Mouse (Mus musculus): ENCODE measurements around the gene Rufy3.

DNA sequence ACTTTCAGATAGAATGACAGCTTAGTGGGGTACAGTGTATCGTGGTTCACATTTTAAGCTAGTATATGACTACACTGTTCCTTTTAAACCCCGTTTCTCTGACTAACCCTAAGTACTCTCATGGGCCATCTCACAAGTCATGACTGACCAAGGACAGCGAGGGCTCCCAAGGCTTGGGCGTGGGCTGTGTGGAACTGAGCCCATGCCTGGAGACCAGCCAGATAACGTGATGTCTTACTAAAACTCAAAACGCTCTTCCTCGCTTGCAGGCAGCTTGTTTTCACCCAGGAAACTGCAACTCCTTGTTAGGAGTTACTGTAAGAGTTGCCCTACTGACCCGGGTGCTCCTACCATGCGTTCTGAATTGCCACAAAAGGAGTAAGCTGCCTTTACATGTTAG, 78.7 kb downstream of the Rufy3 start:
- TF ChIP-seq POLR2A (IDR thresholded peaks at IDR 0.05; ENCODE audit: borderline replicate concordance, extremely low read depth, low read depth, low read length) = no peak
- no peak for TF ChIP-seq CTCF (IDR thresholded peaks at IDR 0.05; ENCODE audit: insufficient read depth, low read length)

Measured in lung, adult 2 months (tissue).